Mouse (Mus musculus): ENCODE results near the gene Cdhr3.

- no peak for TF ChIP-seq POLR2A (IDR thresholded peaks at IDR 0.05; ENCODE audit: insufficient read depth, low read depth, low read length)
- no peak for TF ChIP-seq CTCF (IDR thresholded peaks at IDR 0.05)
- no peak for TF ChIP-seq EP300 (IDR thresholded peaks at IDR 0.05; ENCODE audit: insufficient read depth, low read depth, low read length)
Observed at GRCm38 (mm10) chr12:33021140-33021539, 71.5 kb downstream of the Cdhr3 start.
